Mouse (Mus musculus) erythroblast, embryonic 14.5 days (primary cell): ENCODE results near the gene Nsd2. TPM values are rescaled to one million over a fixed set of nuclear protein-coding genes. Genes with fewer than 3 reads are reported as not detected.

Experiments used
- H3K27me3 ChIP-seq: 2 replicates; pipeline ENCODE4 v1.6.1; 2012; ENCODE audit warnings: inconsistent platforms; ENCODE audit not compliant: control insufficient read depth
- H3K36me3 ChIP-seq: 2 replicates; pipeline ENCODE4 v1.6.1; 2012; ENCODE audit warnings: mild to moderate bottlenecking, inconsistent platforms; ENCODE audit not compliant: control insufficient read depth
- H3K4me1 ChIP-seq: 2 replicates; pipeline ENCODE4 v1.6.1; 2012; ENCODE audit warnings: inconsistent platforms; ENCODE audit not compliant: control insufficient read depth
- H3K4me3 ChIP-seq: replicated peaks from 2 replicates; pipeline ENCODE3; 2012; ENCODE audit warnings: moderate library complexity, mild to moderate bottlenecking, inconsistent platforms
- H3K9me3 ChIP-seq: 2 replicates; pipeline ENCODE4 v1.6.1; 2012; ENCODE audit warnings: low read length, inconsistent platforms, mixed read lengths; ENCODE audit not compliant: control insufficient read depth
- GATA1 ChIP-seq: IDR thresholded peaks from 2 replicates; pipeline ENCODE4 v1.6.1; 2012; ENCODE audit warnings: low read length, inconsistent platforms, mixed read lengths
- TAL1 ChIP-seq: IDR thresholded peaks from 3 replicates; pipeline ENCODE4 v1.6.1; 2012; ENCODE audit warnings: low read length, inconsistent platforms, mixed read lengths
- polyA plus RNA-seq: library from polyadenylated mRNA; stranded (reverse); fragments of >175 nt; gene quantifications from 2 replicates; pipeline ENCODE4 v1.2.3, GENCODE M21; 2012

Gene Nsd2
- polyA plus RNA-seq, 1 experiment: 1.5 TPM

DNA sequence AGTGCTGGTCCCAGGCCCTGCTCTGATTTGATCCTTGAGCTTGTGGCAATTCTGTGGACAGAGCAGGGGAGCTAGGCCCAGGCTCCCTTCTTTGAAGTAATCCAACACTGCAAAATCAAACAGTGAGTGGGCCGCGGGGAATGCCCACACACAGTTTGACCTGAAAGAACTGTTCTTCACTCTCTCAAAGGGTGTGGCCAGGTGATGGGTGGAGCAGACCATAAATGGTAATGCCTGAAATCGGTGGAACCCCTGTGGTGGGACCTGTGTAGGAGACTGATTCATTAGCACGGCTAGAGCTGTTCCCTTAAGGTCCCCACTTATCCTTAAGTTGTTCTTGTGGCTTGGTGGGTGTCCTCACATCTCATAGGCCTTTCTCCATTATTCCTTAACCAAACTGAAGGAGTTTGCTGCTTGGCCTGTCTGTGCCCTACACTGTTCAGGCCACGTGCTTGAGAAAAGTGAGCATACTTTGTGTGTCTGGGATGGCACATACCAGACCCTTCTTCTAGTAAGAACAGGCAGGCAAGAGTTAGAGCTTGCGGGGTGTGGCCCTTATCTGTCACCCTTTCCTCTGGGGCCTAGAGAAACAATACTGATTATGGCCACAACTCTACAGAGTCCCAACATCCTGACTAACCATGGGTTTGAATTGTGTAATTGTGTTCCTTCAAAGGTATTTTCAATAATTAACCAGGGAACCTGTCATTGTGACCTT, 4.4 kb upstream of the Nsd2 start:
- no peak for TF ChIP-seq GATA1
- no peak for TF ChIP-seq TAL1
- Histone ChIP-seq H3K4me3 (no peak overlapping the region), H3K9me3 (no peaks in the 10 kb centered on the region)

DNA sequence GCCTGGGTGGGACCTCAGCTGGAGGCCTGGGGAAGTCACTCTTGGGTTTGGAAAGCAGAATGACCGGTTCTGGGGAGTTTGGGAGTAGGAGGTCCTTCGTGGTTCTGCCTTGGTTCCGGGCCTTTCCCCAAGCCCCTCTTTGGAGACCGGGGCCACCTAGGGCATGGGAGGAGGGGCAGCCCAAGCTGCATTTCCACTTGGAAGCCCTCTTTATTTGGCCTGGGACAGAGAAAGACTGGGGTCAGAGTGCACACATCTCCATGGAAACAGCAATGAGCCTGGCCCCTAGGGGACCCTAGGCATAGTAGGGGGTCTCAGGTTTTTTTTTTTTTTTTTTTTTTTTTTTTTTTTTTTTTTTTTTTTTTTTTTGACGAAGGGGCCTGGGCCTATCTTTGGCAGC, 2.4 kb upstream of the Nsd2 start:
- no peak; the same call in 2 of the 3 replicates for TF ChIP-seq TAL1
- TF ChIP-seq GATA1: no peak
- Histone ChIP-seq H3K36me3 (peaks cover 13% of the 10 kb centered on the region), H3K9me3 (no peaks in the 10 kb centered on the region), H3K4me3 (no peak overlapping the region), H3K4me1 (peaks cover 54% of the 10 kb centered on the region), H3K27me3 (no peaks in the 10 kb centered on the region)

More for the DNA sequence above, 4.4 kb upstream of the Nsd2 start:
- H3K27me3 ChIP-seq: no peaks in the 10 kb centered on the region
- H3K36me3 ChIP-seq: no peaks in the 10 kb centered on the region; the same call in 1 of the 2 replicates
- H3K4me1 ChIP-seq: peaks cover 36% of the 10 kb centered on the region

DNA sequence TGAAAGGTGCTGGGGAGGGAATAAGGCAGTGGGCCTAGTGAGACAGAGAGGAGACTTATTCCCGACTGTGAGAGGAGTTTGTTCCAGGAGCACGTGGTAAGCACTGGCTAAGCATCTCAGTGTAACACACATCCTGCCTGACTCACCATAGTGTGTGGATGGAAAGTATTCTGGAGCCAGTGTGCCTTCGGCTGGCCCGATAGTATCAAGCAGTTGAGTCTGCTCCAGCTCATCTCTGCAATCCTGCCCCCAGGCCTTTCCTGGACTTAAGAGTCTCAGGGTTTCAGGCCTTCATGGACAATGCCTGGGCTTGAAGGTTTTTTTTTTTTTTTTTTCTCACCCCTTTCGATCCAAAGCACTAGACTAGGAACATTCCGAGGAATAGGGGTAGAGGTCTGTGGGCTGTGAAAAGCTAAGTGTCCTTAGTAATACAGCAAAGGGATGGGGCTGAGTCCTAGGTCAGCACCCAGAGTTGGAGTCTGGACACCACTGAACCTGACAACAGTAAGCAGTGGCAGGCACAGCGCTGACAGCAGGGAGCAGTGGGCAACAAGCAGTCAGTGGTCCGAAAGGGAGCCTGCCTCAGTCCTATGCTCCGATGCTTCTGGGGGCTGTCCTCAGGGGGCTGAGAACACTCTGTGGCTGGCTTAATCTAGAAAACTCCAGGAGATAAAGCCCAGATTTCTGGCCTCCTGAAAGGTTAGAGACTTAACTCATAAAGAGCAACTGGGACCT, 1.2 kb upstream of the Nsd2 start:
- no peaks in the 10 kb centered on the region for H3K27me3 ChIP-seq
- TF ChIP-seq TAL1 (no peak), GATA1 (no peak)
- peaks cover 22% of the 10 kb centered on the region for H3K36me3 ChIP-seq
- peaks cover 62% of the 10 kb centered on the region for H3K4me1 ChIP-seq
- no peaks in the 10 kb centered on the region for H3K9me3 ChIP-seq
- H3K4me3 ChIP-seq: peak overlapping the region; percentile 98

DNA sequence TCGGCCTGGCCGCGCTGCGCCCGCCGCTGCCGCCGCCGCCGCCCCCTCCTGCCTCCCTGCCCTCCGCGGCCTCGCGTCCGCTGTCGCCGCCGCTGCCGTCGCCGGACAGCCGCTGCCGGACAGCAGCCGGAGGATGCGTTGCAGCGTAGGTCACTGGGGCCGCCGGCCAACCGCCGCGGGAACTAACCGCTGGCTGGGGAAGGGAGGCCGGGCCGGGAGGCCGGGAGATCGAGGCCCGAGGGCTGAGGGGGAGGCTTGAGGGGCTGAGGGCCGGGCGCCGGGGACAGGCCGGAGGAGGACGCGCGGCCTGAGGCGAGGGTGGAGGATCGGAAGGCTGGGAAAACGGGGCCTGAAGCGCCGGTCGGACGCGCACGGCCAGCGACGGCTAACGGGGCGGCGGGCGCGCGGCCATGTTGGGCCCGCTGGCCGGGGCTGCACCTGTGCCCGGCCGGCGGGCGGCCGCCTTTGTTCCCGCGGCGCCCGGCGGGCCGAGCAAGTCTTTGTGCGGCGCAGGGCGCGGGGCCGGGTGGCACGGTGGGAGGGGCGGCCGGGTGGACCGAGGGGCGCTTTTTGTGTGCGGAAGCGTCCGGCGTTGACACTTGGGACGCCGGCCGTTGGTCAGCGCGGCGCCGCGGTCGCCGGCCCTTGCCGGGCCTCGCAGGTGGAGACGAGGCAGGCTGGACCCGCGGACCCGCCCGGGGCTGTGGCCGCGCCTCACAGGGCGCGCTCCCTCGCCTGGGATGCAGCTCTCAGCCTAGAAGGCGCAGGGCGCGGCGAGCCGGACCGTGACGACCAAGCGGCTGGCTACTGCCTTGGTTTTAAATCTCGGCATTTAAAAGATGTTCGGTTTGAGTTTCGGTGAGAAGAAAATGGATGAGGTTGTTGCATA, 452 bp downstream of the Nsd2 start:
- TF ChIP-seq GATA1: no peak
- no peak for TF ChIP-seq TAL1
- peaks cover 39% of the 10 kb centered on the region for H3K36me3 ChIP-seq
- peaks cover 74% of the 10 kb centered on the region for H3K4me1 ChIP-seq
- no peaks in the 10 kb centered on the region for H3K9me3 ChIP-seq
- peak overlapping the region; percentile 98 for H3K4me3 ChIP-seq
- no peaks in the 10 kb centered on the region for H3K27me3 ChIP-seq

- H3K27me3 ChIP-seq: no peaks in the 10 kb centered on the region
- TF ChIP-seq GATA1: no peak
- TF ChIP-seq TAL1: no peak
- peaks cover 70% of the 10 kb centered on the region for H3K4me1 ChIP-seq
- H3K9me3 ChIP-seq: no peaks in the 10 kb centered on the region
- peak overlapping the region; percentile 98 for H3K4me3 ChIP-seq
- H3K36me3 ChIP-seq: peaks cover 48% of the 10 kb centered on the region
Observed at GRCm38 (mm10) chr5:33821901-33822427, 1.4 kb downstream of the Nsd2 start.

- Histone ChIP-seq H3K36me3 (peaks cover 53% of the 10 kb centered on the region), H3K27me3 (no peaks in the 10 kb centered on the region), H3K4me1 (peaks cover 67% of the 10 kb centered on the region), H3K9me3 (no peaks in the 10 kb centered on the region), H3K4me3 (peak overlapping the region; percentile 98)
- TF ChIP-seq TAL1 (no peak), GATA1 (no peak)
Observed at GRCm38 (mm10) chr5:33822456-33822855, 1.9 kb downstream of the Nsd2 start.

- TF ChIP-seq GATA1 (no peak), TAL1 (no peak)
- Histone ChIP-seq H3K27me3 (no peaks in the 10 kb centered on the region), H3K4me1 (peaks cover 60% of the 10 kb centered on the region), H3K9me3 (no peaks in the 10 kb centered on the region), H3K36me3 (peaks cover 76% of the 10 kb centered on the region), H3K4me3 (no peak overlapping the region)
Observed at GRCm38 (mm10) chr5:33826001-33826400, 5.5 kb downstream of the Nsd2 start.

DNA sequence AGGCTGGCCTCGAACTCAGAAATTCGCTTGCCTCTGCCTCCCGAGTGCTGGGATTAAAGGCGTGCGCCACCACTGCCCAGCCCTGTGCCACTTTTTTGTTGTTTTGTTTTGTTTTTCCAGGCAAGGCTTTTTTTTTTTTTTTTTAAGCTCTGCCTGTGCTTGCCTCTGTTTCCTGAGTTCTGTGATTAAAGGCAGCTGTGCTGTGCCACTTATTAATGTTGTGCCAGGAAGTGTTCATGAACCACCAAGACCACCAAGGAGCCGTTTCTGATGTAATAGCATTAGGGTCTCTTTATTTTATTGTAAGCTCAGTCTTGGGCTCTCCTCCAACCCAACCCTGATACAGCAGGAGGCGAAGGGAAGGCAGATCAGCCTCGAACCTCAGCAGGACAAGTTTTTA, 7.6 kb downstream of the Nsd2 start:
- peaks cover 47% of the 10 kb centered on the region for H3K4me1 ChIP-seq
- H3K4me3 ChIP-seq: no peak overlapping the region
- no peaks in the 10 kb centered on the region for H3K9me3 ChIP-seq
- H3K36me3 ChIP-seq: peaks cover 80% of the 10 kb centered on the region
- no peak for TF ChIP-seq TAL1
- no peak for TF ChIP-seq GATA1
- no peaks in the 10 kb centered on the region for H3K27me3 ChIP-seq
